Mouse (Mus musculus) adrenal gland (tissue): ENCODE results near the gene Camta1.

Source experiments
- intact Hi-C: fragments of 180-260 bp; cut with DNase I; formaldehyde crosslinking; loops from one replicate; pipeline ENCODE4 v1.15.1; 2025

Camta1 gene

GRCm38 (mm10) chr4:151618420-151619310 lies 243.0 kb downstream of the Camta1 start:
- intact Hi-C loops = no loop called here

DNA sequence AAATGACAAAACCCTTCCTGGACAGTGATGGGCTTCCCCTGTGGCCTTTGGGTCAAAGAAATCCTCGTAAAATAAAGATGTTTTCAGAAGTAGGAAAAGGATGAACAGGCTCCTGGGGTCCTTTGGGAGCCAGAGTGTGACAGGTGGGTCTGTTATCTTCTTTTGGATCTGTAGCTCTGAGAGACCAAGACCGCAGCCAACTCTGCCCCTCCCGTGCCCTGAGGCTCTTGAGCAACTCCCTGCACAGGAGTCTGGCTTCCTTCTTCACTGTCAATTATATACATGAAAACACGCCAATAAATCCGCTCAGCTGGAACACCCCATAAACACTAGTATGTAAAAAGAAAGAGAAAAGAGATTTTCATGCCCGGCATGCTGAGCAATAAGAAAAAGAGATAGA lies 250.1 kb downstream of the Camta1 start:
- intact Hi-C loops = loop anchor here (5.0 kb wide), 1 partner anchor 241 kb away; no protein-coding TSS in a partner anchor

- intact Hi-C loops = loop anchor here (5.0 kb wide), 1 partner anchor 242 kb away; no protein-coding TSS in a partner anchor
These were observed 251.4 kb downstream of the Camta1 start for GRCm38 (mm10) chr4:151610266-151610665.

DNA sequence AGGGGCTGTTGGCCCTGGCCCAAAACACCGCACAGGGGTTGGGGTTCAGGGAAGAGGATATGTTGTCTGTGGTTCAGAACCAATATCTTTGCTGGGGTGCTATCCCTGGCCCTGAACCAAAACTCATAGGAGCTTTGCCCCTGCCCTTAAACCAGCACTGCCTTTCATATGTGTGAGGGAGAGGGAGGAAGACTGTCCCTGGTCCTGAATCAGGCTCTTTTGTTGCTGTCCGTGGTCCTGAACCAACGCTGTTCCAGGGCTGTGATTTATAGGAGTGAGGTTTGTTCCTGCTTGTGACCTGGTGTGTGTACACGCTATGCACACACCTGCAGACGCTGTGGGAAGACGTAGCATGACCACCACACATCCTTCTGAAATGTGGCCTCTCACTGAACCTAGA lies 256.8 kb downstream of the Camta1 start:
- intact Hi-C loops = loop anchor here (10.0 kb wide), 2 partner anchors 160 to 270 kb away; no protein-coding TSS in a partner anchor

- intact Hi-C loops = loop anchor here (10.0 kb wide), 2 partner anchors 160 to 270 kb away; no protein-coding TSS in a partner anchor
These were observed 257.2 kb downstream of the Camta1 start for GRCm38 (mm10) chr4:151604481-151604880.

DNA sequence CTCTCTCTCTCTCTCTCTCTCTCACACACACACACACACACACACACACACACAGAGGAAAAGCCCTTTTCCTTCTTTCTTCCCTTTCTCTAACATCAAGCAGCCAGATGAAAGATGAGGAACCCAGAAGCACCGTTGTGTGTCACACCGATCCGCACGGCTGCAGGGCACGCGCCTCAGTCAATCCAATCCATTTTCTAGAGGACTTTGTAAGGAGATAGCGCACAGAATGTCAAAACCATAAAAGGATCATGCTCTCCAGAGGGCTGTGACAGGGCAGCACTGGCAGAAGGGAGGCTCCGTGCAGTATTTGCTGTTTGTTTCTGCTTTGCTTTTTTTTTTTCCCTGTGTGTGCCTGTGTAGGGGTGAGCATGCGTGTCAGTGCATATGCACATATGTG lies 258.1 kb downstream of the Camta1 start:
- intact Hi-C loops = loop anchor here (10.0 kb wide), 2 partner anchors 161 to 269 kb away; no protein-coding TSS in a partner anchor

DNA sequence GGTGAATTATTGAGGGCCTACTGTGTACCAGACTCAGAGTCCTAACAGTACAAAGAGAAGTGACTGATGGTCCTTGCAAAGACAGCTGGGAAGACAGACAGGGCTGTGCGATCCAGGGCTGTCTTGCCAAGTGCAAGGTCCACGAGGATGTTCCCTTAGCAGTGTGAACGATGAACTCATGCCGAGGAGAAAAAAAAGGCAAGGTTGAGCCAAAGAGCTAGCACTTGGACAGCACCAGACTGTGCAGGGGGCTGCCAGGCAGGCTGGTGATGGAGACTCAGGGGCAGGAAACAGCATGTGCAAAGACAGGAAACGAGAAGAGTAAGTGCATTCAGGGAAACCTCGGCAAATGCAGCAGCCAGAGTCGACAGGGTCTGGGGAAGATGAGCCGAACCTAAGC lies 266.6 kb downstream of the Camta1 start:
- intact Hi-C loops = no loop called here

GRCm38 (mm10) chr4:151593042-151593441 lies 268.6 kb downstream of the Camta1 start:
- intact Hi-C loops = no loop called here

- intact Hi-C loops = no loop called here
These were observed 275.6 kb downstream of the Camta1 start for GRCm38 (mm10) chr4:151586074-151586473.

GRCm38 (mm10) chr4:151577961-151578360 lies 283.7 kb downstream of the Camta1 start:
- intact Hi-C loops = no loop called here

GRCm38 (mm10) chr4:151576291-151577108 lies 285.2 kb downstream of the Camta1 start:
- intact Hi-C loops = no loop called here

GRCm38 (mm10) chr4:151572716-151573115 lies 289.0 kb downstream of the Camta1 start:
- intact Hi-C loops = no loop called here

DNA sequence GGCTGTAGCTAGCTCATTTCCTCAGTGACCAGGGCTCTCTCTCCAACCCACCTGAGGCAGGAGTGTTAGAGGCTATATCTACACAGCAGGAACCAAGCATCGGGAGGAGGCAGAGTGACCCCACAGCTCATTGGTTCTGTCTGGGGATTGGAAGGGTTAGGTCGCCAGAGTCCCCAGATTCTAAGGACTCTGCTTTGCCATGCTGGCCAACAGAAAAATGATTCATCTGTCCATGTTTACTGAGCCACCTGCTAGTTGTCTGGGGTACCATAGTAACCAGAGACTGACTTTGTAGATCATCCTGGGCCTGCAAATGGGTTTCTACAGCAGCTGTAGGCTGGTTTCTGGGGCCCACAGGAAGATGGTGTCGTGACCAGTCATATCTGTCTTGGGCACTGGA lies 292.1 kb downstream of the Camta1 start:
- intact Hi-C loops = no loop called here

GRCm38 (mm10) chr4:151568887-151569286 lies 292.8 kb downstream of the Camta1 start:
- intact Hi-C loops = no loop called here

DNA sequence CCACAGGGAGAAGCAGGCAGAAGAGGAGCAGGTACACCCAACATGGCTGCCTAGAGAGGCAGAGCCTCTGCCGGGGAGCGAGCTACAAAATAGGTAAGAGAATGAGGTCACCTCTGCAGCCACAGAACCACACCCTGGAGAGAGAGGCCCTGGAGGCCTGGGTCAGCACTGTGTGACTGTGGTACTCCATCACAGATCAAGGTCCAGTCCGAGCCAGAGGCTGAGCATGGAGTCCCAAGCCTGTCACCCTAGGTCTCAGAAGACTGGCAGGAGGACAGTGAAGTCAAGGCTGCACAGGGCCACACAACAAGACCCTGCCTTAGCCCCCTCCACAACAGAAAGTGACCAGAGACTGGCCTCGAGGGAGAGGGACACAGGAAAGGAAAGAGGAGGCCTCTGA lies 294.6 kb downstream of the Camta1 start:
- intact Hi-C loops = no loop called here

DNA sequence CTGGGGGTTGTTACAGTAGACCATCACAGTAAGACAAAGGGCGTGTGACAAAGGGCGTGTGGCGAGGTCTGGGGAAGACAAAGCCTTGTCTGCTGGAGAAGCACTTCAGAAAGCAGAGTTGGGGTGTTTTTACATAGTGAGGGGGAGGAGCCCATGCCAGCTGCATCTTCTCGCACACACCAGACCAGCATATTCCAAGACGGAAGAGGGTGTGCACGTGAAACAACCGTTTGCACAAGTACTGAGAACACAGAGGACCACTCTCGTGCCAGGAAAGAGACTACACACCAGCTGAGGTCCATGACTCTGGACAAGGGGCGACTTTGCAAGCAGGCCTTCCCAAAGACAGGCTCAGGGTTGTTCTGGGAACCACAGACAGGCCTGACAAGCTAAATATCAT lies 306.2 kb downstream of the Camta1 start:
- intact Hi-C loops = no loop called here

- intact Hi-C loops = no loop called here
These were observed 312.2 kb downstream of the Camta1 start for GRCm38 (mm10) chr4:151549523-151549922.

- intact Hi-C loops = no loop called here
These were observed 316.2 kb downstream of the Camta1 start for GRCm38 (mm10) chr4:151545452-151545851.

DNA sequence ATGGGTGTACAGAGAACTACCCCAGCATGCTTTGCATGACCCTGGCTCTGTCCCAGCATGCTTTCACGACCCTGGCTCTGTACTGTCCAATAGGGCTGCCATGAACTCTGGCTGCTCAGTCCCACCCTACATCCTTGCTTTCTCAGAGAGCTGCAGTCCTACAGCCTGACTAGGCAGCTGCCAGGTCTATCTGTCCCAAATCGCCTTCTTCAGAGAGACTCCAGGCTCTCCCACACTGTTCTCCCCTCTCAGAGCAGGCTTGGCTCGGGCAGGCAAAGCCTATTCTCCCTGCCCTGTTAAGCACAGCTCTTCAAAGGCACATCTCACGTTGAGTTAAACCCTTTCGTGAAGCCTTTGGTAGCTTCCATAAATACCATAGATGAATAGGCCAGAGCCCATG lies 317.5 kb downstream of the Camta1 start:
- intact Hi-C loops = no loop called here

GRCm38 (mm10) chr4:151540546-151540945 lies 321.1 kb downstream of the Camta1 start:
- intact Hi-C loops = no loop called here

GRCm38 (mm10) chr4:151539881-151540280 lies 321.8 kb downstream of the Camta1 start:
- intact Hi-C loops = no loop called here

DNA sequence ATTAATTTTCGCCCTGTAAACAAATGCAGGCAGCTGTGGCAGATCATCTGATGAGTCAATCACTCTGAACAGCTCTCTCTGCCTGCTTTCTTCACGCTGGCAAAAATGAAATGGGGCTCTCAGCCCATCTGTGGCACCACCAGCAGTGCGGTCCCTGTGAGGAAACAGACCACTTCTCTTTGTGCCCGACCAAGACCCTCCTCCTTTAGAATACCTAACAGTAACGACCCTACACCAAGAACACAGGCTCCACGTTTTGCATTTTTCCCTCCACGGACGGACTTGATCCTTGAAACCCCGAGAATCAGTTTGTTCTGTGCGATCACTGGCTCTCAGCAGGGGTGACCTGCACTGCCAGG lies 322.5 kb downstream of the Camta1 start:
- intact Hi-C loops = no loop called here
